Mouse (Mus musculus): ENCODE results near the gene Usp36.

GRCm38 (mm10) chr11:118289562-118289961 lies 482 bp downstream of the Usp36 start:
- TF ChIP-seq CTCF (IDR thresholded peaks at IDR 0.05; ENCODE audit: control insufficient read depth, insufficient read depth, insufficient replicate concordance, low read depth, low read length) (no peak), POLR2A (IDR thresholded peaks at IDR 0.05; ENCODE audit: control insufficient read depth, low read depth, low read length) (no peak)

Measured in testis, adult 2 months (tissue).